Mouse (Mus musculus): ENCODE measurements at regions not wholly inside any gene's neighbourhood (a gene's known extent, or its start where the extent isn't known, plus 50 kb on each side); places are given as distances from the start of the nearest gene placed in this dataset.

DNA sequence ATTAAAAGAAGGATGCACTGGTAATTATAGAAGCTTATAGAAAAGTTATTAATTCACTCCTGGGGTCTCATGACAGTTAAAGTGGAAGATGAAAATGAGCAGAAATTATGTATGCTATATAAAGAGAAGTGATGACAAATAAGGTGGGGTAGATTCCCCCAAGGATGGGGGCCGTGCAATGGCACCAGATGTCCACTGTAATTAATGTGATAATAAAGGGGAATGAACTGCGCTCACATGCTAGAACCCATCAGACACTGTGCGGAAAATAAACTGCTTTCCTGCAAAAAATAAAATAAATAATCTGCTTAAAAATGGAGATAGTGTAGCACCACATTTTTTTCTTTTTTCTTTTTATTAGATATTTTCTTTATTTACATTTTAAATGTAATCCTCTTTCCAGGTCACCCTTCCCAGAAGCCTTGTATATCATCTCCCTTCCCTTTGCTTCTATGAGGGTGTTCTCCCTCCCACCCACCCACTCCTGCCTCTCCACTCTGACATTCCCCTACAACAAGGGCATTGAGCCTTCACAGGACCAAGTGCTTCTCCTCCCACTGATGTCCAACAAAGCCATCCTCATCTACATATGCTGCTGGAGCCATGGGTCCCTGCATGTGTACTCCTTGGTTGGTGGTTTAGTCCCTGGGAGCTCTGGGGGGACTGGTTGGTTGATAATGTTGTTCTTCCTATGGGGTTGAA lies 934.0 kb upstream of the Pcdh20 start:
- no peak for DNase-seq (ENCODE audit: extremely low read depth, low read depth)

DNA sequence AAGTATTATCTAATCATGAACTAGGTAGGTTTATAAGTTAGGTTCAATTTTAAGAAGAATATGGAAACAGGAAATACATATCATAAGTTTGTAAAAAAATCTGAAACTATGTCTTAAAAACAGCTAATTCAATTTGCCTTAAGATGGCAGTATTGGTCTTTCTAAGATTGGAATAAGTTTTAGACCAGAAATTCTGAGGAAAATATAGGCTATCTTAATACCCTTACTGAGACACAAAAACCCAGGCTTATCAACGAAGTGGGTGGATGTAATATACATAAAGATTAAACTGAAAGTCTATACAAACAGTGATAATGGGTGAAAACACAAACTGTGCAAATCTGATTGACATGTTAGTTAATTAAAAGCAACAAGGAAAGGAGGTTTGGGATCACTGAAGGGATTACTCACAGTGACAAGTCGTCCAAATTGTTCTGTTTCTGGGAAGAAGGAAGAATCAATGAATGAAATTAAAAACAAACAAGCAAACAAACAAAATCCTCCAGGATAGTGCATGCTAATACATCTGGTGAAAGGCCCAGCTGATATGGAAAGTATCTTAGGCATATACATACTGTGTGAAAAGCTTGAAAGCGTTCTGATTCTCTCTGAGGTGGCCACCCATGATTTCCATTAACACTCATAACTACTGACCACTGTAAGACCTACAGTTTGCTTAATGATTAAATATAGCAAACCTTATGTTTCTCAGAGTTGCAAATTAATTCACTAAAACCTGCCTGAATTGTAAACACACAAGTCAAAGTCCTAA lies 931.6 kb upstream of the Pcdh20 start:
- DNase-seq (ENCODE audit: extremely low read depth, low read depth): no peak

DNA sequence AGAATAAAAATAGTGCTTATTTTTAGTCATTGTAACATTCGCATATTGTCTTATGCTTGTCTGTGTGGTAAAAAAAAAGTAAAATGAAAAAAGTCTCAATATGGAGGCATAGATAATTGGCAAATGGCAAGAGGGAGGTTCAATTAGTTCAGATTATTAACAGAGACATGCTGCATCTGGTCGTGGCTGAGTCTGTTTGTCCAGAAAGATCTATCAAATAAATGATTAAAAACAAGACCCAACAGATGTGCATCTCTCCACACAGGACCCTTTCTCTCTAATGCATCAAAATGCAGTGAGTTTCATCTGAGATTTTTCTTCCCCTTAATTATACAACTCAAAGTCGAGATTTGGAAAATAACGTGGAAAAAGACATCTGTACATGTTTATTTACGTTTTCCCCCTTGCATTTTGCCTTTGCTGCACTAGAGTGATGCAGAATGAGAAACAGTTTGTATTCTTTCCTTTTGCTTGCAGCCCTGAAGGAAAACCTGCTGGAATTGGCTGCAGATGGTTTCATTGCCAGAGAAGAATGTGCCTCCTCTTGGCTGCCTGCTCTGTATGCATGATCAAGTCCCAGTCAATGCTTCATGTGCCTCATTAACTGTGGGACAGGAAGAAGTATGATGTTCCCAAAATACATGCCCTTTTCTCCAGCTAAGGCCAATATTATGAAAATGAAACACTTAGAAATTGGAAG lies 886.0 kb upstream of the Pcdh20 start:
- no peak for DNase-seq (ENCODE audit: extremely low read depth, low read depth)

DNA sequence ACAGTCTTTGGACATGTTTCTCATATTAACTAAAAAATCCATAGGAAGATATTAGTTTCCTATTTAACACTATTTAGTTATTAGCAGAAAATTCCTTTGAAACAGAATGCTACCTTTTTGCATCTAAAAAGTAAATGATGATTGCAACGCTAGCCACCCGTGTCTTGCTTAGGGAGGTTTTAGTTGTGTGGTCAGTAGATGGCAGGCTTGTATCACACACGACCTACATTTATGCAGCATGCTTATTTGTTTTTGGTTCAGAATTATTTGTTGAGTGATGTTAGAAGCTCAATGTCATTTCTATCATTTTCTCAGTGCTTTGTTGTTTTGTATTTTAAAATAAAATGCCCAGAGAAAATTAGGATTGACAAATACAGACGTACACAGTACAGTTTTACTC lies 876.8 kb upstream of the Pcdh20 start:
- peak; percentile 2 for DNase-seq (ENCODE audit: extremely low read depth, low read depth)

DNA sequence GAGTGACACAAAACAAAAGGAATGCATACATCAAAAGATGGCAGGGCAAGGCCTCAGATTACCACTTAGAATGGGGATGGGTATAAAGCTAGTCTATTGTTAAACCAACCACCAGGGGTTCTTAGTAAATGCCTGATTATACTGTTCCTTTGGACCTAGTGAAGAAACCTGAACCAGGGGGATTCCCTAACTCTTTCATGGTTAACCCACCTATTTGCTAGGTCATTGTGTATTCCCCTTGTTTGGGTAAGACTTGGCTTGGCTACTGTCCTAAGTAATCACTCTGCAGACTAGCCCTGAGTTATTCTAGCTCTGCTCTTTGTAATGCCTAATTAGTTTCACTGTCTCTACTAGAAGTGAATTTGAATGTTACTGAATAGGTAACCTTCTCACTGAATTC lies 853.9 kb upstream of the Pcdh20 start:
- DNase-seq (ENCODE audit: extremely low read depth, low read depth): no peak

DNA sequence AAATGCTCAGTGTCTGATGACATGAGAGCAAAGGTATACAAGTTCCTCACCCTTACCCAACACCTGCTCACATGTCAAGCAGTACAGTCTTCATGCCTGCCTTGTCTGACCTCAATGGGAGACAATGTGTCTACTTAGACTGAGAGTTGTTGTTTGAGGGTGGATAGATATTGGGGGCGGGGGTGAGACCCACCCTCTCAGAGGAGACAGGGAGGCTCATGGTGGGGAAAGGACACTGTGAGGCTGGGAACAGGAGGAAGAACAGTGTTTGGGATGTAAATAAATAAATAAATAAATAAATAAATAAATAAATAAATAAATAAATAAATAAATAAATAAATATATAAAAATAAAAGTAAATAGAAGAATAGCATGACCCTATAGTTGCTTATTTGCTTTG lies 837.3 kb upstream of the Pcdh20 start:
- DNase-seq (ENCODE audit: extremely low read depth, low read depth): no peak

All from MEL-GATA-1-ER (cell line).